Mouse (Mus musculus) adrenal gland, postnatal 36 days (tissue): ENCODE data around the gene Btbd6. TPM values are rescaled to one million over a fixed set of nuclear protein-coding genes. Genes with fewer than 3 reads are reported as not detected.
A peak's percentile ranks its signal among the peaks of the same experiment; 100 is the strongest.

Experiments used
- DNase-seq, 2 experiments: peaks; one replicate each; pipeline ENCODE4 v3.0.0; 2021; ENCODE audit warnings: mixed read lengths in 1 of 2
- total RNA-seq, 2 experiments: library from RNA; stranded (reverse); gene quantifications; 2 replicates each; pipeline ENCODE4 v1.2.3; 2021

The Btbd6 gene
- total RNA-seq, 2 experiments from 2014 or later = 15.5 to 23.7 TPM

DNA sequence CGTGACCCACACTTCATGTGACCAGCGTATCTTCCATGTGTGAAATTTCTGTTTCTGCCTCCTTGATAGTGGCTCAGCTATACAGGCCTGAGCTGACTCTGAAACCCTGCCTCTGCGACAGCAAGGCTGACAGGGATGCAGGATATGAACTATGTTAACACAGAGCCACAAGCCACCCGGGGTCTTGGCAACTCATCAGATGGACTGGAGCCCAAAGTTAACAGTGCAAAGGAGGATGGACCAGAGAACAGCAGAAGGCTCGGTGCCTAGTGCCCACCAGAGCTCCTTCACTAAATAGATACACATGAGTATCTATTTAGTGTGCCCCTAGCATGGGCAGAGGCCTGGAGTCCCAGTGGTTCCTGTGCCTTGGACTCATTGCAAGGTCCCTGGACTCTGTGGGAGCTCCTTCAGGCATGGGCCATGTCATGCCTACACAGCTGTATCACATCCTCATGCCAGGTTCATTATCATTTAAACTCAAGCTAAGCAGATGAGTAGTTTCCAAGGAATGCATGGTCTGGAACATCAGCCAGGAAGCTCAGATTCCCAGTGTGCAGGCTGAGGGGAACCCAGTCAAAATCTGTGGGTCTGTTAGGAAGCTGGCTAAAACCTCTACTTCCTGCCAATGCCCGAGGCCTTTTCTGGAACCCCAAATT is 35.5 kb downstream of the Btbd6 start:
- peak in 1 of 2 experiments; percentile 21 for DNase-seq

GRCm38 (mm10) chr12:113012443-113012842 is 36.2 kb downstream of the Btbd6 start:
- no peak for DNase-seq

DNA sequence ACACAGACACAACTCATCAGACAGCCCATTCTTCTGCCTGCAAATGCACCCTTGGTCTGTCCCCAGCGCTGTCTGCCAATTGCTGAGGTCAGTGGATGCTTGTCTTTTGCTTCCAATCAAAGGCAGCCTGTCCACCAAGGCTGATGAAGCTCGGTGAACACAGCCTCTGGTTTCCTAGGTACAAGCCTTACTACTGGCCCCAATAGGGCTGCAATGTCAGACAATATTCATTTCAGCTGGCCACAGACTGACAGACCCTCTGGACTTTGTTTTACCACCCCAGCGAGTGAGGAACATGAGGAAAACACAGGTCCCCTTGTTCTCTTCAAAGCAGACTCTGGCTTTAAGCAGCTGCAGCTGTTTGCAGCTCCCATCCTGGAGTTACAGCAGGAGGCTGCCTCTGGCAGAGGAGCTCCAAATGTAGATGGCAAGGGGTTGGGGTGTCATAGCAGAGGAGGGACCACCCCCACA is 36.8 kb downstream of the Btbd6 start:
- no peak for DNase-seq

GRCm38 (mm10) chr12:113013604-113014558 is 37.6 kb downstream of the Btbd6 start, which contains the start of gene Pacs2:
Pacs2 (plus strand) TSS chr12:113014508.
- peak; percentile 96 to 99 for DNase-seq

- DNase-seq = peak; percentile 46 to 63
Measured at GRCm38 (mm10) chr12:113014561-113015556, 38.6 kb downstream of the Btbd6 start.

DNA sequence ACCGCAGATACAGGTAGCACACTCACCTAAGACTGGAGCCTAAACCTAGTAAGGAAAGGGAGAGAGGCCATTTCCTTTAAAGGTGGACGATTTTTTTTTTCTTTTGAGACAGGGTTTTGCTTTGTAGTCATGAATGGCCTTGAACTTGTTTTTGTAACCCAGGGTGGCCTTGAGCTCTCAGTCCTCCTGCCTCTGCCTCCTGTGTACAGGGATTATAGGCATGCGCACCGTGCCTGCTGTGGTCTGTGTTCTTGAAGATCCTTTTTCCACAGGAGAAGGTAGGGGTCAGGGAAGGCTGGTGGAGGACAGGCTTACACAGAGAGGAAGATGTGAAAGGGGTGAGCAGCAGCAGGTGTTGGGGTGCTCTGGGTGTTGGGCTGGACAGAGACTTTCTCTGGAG is 39.7 kb downstream of the Btbd6 start:
- peak in 1 of 2 experiments; percentile 14 for DNase-seq

DNA sequence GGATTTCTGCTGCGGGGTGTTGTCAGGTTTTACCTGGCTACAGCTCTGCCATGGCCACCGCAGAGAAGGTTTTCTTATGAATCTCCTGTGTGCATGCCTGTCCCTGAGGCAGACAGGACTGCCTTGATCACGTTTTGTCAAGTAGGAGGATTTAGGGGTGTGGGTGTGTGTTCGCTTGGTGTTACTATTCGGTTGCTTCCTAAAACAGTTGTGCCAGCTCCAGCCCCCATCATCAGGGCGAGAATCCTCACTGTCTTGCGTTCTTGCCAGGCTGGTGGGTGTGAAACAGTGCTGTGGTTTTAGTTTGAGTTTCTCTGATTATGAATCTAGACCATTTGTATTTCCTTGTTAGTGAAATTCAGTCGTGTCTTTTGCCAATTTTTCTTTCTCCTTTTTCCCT is 40.7 kb downstream of the Btbd6 start:
- no peak for DNase-seq

- DNase-seq = no peak
Measured at GRCm38 (mm10) chr12:113017429-113017984, 41.2 kb downstream of the Btbd6 start.

- no peak for DNase-seq
Measured at GRCm38 (mm10) chr12:113018763-113019162, 42.5 kb downstream of the Btbd6 start.

GRCm38 (mm10) chr12:113021488-113021887 is 45.2 kb downstream of the Btbd6 start:
- DNase-seq = no peak

- peak; percentile 28 to 34 for DNase-seq
Measured at GRCm38 (mm10) chr12:113023082-113023481, 46.8 kb downstream of the Btbd6 start.

- DNase-seq = no peak
Measured at GRCm38 (mm10) chr12:113026557-113026956, 50.3 kb downstream of the Btbd6 start.

DNA sequence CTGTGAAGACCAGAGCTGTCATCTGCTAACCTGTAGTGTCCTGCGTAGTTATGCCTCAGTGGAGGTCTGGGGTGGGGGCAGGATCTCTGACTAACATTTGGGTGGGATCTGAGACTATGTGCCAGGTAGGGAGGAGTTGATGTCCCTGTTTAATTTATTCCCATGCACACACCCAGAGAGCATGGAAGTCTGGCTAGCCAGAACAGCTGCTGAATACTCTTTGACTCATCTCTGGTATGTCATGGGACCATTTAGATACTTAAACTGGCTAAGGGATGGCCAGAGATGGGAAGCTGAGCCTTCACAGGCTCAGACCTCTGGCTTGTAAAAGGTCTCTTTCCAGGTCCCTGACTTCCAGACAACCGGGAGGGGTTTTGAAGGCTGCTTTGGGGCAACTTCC is 51.2 kb downstream of the Btbd6 start:
- no peak for DNase-seq

GRCm38 (mm10) chr12:113028067-113028466 is 51.8 kb downstream of the Btbd6 start:
- DNase-seq = no peak

Other genes starting within 250 kb of the Btbd6 start
- gene Pld4, start 215.8 kb upstream of the Btbd6 start, total RNA-seq = 10 to 100 TPM in 1 of 2 experiments, 1 to 10 TPM in 1; 7.5 to 11.9 TPM
- 1 to 10 TPM; 7.5 to 7.7 TPM for gene Ahnak2, start 173.8 kb upstream of the Btbd6 start, total RNA-seq
- 10 to 100 TPM; 10.0 to 12.0 TPM for gene Clba1, start 167.5 kb upstream of the Btbd6 start, total RNA-seq
- gene Cdca4, start 147.1 kb upstream of the Btbd6 start, total RNA-seq = 10 to 100 TPM; 14.7 to 19.5 TPM
- under 1 TPM; 0.33 to 0.40 TPM for gene Gpr132, start 108.3 kb upstream of the Btbd6 start, total RNA-seq
- gene Jag2, start 46.7 kb upstream of the Btbd6 start, total RNA-seq = 1 to 10 TPM; 4.3 to 6.5 TPM
- 10 to 100 TPM; 26.5 to 34.7 TPM for gene Nudt14, start 34.4 kb upstream of the Btbd6 start, total RNA-seq
- 10 to 100 TPM; 42.9 to 49.6 TPM for gene Brf1, start 24.2 kb downstream of the Btbd6 start, total RNA-seq
- 10 to 100 TPM; 39.7 to 46.3 TPM for gene Pacs2, start 38.0 kb downstream of the Btbd6 start, total RNA-seq
- under 1 TPM in 1 of 2 experiments, not detected in 1; 0.46 TPM for gene Tex22, start 98.0 kb downstream of the Btbd6 start, total RNA-seq
- 10 to 100 TPM; 76.8 to 99.8 TPM for gene Mta1, start 121.8 kb downstream of the Btbd6 start, total RNA-seq
- gene Crip2, start 163.8 kb downstream of the Btbd6 start, total RNA-seq = 10 to 100 TPM; 51.8 to 52.5 TPM
- gene Crip1, start 169.8 kb downstream of the Btbd6 start, total RNA-seq = 10 to 100 TPM; 44.1 to 71.1 TPM
- gene Tedc1, start 179.9 kb downstream of the Btbd6 start, total RNA-seq = 1 to 10 TPM; 1.7 TPM
- gene Tmem121, start 209.4 kb downstream of the Btbd6 start, total RNA-seq = 1 to 10 TPM; 4.5 to 7.4 TPM